Mouse (Mus musculus) liver, postnatal 0 days (tissue): ENCODE measurements at regions not wholly inside any gene's neighbourhood (a gene's known extent, or its start where the extent isn't known, plus 50 kb on each side); places are given as distances from the start of the nearest gene placed in this dataset.

Experiments
- ATAC-seq: fragments of 200-750 bp; cut with Nextera tagmentation; 2 replicates; pipeline ENCODE4 v1.8.0; 2017; ENCODE audit warnings: mild to moderate bottlenecking, moderate library complexity
- DNase-seq: peaks from one replicate; pipeline ENCODE4 v3.0.0-alpha.2; 2016
- H3K27ac ChIP-seq: fragments of 300-500 bp; sonication (generic); 2 replicates; pipeline ENCODE4 v1.5.1; 2014; ENCODE audit warnings: antibody characterized with exemption, moderate library complexity, mild to moderate bottlenecking, low read depth
- H3K27me3 ChIP-seq: fragments of 300-500 bp; sonication (generic); 2 replicates; pipeline ENCODE4 v1.6.1; 2014; ENCODE audit warnings: low read length, control low read depth, mixed read lengths; ENCODE audit not compliant: insufficient read depth
- H3K36me3 ChIP-seq: fragments of 300-500 bp; sonication (generic); replicated peaks from 2 replicates; pipeline ENCODE4 v1.6.1; 2014; ENCODE audit warnings: mild to moderate bottlenecking, control low read depth, low read length, moderate library complexity, mixed read lengths; ENCODE audit not compliant: insufficient read depth
- H3K4me1 ChIP-seq: fragments of 300-500 bp; sonication (generic); 2 replicates; pipeline ENCODE4 v1.6.1; 2014; ENCODE audit warnings: antibody characterized with exemption, mild to moderate bottlenecking, control low read depth; ENCODE audit not compliant: insufficient read depth
- H3K4me2 ChIP-seq: fragments of 300-500 bp; sonication (generic); 2 replicates; pipeline ENCODE4 v1.6.1; 2014; ENCODE audit warnings: low read depth, mild to moderate bottlenecking, low read length, moderate library complexity, mixed read lengths
- H3K4me3 ChIP-seq: fragments of 300-500 bp; sonication (generic); 2 replicates; pipeline ENCODE4 v1.5.1; 2014; ENCODE audit warnings: low read depth, low read length
- H3K9ac ChIP-seq: fragments of 300-500 bp; sonication (generic); replicated peaks from 2 replicates; pipeline ENCODE4 v1.6.1; 2014; ENCODE audit warnings: mild to moderate bottlenecking, moderate library complexity
- H3K9me3 ChIP-seq: fragments of 300-500 bp; sonication (generic); 2 replicates; pipeline ENCODE4 v1.6.1; 2016; ENCODE audit warnings: mild to moderate bottlenecking, control low read depth, low read length, mixed read lengths
- CTCF ChIP-seq: sonication (generic); IDR thresholded peaks from 2 replicates; pipeline ENCODE4 v1.5.1; 2016; ENCODE audit warnings: antibody characterized with exemption, low read depth
- EP300 ChIP-seq: IDR thresholded peaks from 2 replicates; pipeline ENCODE4 v1.6.1; 2016; ENCODE audit warnings: antibody characterized with exemption, low read depth, mild to moderate bottlenecking
- WGBS: fragments of 180-500 bp; shearing (Covaris S2); extraction: QIAGEN DNeasy Blood & Tissue Kit; methylation state at CpG from one replicate; pipeline ENCODE4 v1.1.7; 2014; ENCODE audit not compliant: insufficient replicate concordance; 5-methylcytosine and 5-hydroxymethylcytosine counted together

DNA sequence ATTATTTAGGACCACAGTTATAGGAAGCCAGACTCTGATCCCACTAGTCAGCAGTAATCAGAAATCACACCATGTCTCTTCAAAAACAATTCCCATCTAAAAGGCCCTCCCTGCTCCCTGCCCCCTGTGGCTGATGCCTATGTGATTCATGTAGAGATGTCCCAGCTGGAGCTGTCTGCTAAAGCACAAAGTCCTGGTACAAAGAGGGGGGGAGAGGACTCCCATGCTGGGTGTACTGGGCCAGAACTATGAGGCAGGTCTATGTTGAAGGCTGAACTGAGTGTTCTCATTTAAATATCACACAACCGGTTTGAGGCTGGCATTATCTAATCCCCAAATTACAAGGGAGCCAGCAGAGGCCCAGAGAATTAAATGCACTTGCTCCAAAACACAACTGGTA lies 88.2 kb downstream of the Chst1 start:
- Histone ChIP-seq H3K36me3 (no peaks in the 10 kb centered on the region), H3K4me2 (no peak overlapping the region), H3K27me3 (no peaks in the 10 kb centered on the region), H3K27ac (no peak overlapping the region), H3K4me3 (no peak overlapping the region), H3K9me3 (no peaks in the 10 kb centered on the region), H3K4me1 (no peaks in the 10 kb centered on the region), H3K9ac (no peak overlapping the region)
- DNase-seq (no peak), ATAC-seq (no peak)
- no peak for TF ChIP-seq EP300
- 68% methylated on average over 1 of the region's 1 CpGs for WGBS

DNA sequence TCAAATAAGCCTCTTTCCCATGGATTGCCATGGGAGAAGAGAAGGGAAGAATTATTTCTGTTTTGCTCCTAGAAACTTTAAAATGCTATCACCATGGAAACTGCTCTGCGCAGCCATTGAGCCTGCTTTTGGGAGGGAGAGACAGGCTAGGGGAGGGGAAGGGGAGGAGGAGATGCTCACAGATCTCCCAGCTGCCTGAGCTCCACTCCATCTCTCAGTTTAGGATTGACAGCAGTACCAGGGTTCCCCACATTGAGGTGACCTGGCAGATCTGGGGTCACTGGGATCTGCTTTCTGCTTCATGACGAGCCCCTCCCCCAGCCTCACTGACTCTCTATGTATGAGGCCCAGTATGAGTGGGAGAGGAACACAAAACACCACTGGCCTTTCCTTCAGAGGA lies 89.7 kb downstream of the Chst1 start:
- DNase-seq: no peak
- Histone ChIP-seq H3K4me3 (no peak overlapping the region), H3K9me3 (no peaks in the 10 kb centered on the region), H3K4me1 (no peaks in the 10 kb centered on the region), H3K36me3 (no peaks in the 10 kb centered on the region), H3K9ac (no peak overlapping the region), H3K27me3 (no peaks in the 10 kb centered on the region), H3K27ac (no peak overlapping the region), H3K4me2 (no peak overlapping the region)
- no peak for ATAC-seq
- TF ChIP-seq EP300: no peak
- TF ChIP-seq CTCF: no peak
- 57% methylated on average over 2 of the region's 2 CpGs for WGBS

DNA sequence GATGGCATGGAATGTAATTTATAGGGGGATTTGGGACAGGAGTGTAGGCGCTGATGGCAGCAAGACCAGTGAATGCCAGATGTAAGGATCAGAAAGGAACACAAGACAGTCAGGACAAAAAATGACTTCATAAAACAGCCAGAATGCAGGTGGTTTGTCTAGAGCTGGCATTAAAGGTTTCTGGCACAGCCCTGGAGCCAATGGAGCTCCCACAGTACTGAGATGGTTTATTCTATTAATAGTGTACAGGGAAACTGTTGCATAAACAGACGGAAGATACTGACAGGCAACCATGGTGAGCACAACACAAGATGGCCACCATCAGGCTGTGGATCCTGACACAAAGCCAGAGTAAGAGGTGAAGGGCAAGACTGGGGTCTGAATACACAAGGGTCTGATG lies 90.8 kb downstream of the Chst1 start:
- 73% methylated on average over 2 of the region's 2 CpGs for WGBS

DNA sequence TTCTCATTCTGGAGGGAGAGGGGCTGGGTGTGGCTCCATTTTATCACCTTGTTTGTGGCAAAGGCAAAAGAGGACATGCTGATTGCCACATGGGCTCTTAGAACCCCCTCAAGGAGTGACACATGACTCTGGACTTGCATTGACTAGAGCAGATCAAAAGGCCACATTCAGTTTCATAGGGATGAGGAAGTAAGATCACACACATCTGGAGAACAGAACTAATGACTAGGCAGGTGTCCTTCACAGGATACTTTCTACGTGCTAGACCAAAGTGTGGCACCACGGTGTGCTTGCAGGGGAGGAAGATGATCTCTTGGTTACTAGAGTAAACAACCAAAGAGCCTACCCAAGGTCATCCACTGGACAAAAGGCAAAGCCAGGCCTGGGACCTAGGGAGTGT lies 91.9 kb downstream of the Chst1 start:
- H3K4me3 ChIP-seq: no peak overlapping the region
- no peaks in the 10 kb centered on the region for H3K36me3 ChIP-seq
- no peak overlapping the region for H3K4me2 ChIP-seq
- ATAC-seq (no peak), DNase-seq (no peak)
- H3K4me1 ChIP-seq: no peaks in the 10 kb centered on the region
- no peak overlapping the region for H3K9ac ChIP-seq
- no peak overlapping the region for H3K27ac ChIP-seq
- WGBS: 52% methylated on average over 2 of the region's 2 CpGs
- no peaks in the 10 kb centered on the region for H3K27me3 ChIP-seq
- no peaks in the 10 kb centered on the region for H3K9me3 ChIP-seq
- no peak for TF ChIP-seq EP300
- no peak for TF ChIP-seq CTCF

More for the DNA sequence above, 90.8 kb downstream of the Chst1 start:
- no peaks in the 10 kb centered on the region for H3K36me3 ChIP-seq
- H3K27ac ChIP-seq: no peak overlapping the region
- H3K9me3 ChIP-seq: no peaks in the 10 kb centered on the region
- TF ChIP-seq EP300 (no peak), CTCF (no peak)
- no peak overlapping the region for H3K9ac ChIP-seq
- no peak for DNase-seq
- H3K4me3 ChIP-seq: no peak overlapping the region
- H3K27me3 ChIP-seq: no peaks in the 10 kb centered on the region
- no peak overlapping the region for H3K4me2 ChIP-seq
- H3K4me1 ChIP-seq: no peaks in the 10 kb centered on the region
- no peak for ATAC-seq

DNA sequence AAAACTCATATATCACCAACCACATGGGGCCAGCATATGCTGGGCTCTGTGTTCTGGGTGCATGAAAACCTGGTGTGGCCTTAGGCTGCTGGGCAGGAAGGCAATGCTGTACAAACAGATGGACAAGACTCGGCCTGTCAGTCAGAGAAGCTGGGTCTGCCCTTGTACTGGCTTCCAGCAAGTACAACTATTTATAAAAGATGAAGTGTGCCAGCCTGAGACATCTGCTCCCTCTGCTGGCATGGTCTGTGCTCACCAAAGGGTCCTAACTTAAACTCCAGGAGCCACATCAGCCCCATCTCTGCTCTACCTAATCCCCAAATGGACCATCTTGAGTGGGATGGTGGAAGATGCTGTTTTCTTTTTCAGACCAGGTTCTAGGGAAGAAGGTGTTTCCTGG lies 93.1 kb downstream of the Chst1 start:
- H3K36me3 ChIP-seq: no peaks in the 10 kb centered on the region
- H3K4me3 ChIP-seq: no peak overlapping the region
- no peak overlapping the region for H3K4me2 ChIP-seq
- no peak overlapping the region for H3K9ac ChIP-seq
- no peak overlapping the region for H3K27ac ChIP-seq
- 37% methylated on average over 1 of the region's 1 CpGs for WGBS
- DNase-seq (no peak), ATAC-seq (no peak)
- TF ChIP-seq CTCF: peak; percentile 18; the same call in 1 of the 2 replicates
- no peak for TF ChIP-seq EP300
- H3K27me3 ChIP-seq: no peaks in the 10 kb centered on the region
- H3K4me1 ChIP-seq: no peaks in the 10 kb centered on the region
- no peaks in the 10 kb centered on the region for H3K9me3 ChIP-seq

DNA sequence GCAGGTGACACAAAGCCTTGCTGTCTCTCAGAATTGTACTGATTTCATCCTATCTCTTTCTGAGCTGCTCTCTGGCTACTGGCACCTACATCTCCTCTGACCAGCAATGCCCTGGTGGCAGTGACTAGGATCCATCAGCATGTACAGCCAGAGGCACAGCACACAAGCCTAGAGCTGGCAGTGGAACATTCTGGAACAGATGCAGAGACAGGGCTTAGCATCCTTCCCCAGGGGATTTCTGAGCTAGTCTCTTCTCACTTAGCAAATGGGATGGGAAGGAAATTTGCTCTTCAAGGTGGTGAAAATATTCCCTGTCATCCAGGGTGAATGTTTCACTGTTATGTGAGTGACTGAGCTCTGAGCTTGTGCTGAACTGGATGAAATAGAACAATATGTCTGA lies 93.5 kb downstream of the Chst1 start:
- Histone ChIP-seq H3K4me2 (no peak overlapping the region), H3K4me3 (no peak overlapping the region), H3K27ac (no peak overlapping the region), H3K27me3 (no peaks in the 10 kb centered on the region), H3K9ac (no peak overlapping the region), H3K9me3 (no peaks in the 10 kb centered on the region), H3K36me3 (no peaks in the 10 kb centered on the region), H3K4me1 (no peaks in the 10 kb centered on the region)
- ATAC-seq: no peak
- no peak for TF ChIP-seq CTCF
- DNase-seq: no peak

DNA sequence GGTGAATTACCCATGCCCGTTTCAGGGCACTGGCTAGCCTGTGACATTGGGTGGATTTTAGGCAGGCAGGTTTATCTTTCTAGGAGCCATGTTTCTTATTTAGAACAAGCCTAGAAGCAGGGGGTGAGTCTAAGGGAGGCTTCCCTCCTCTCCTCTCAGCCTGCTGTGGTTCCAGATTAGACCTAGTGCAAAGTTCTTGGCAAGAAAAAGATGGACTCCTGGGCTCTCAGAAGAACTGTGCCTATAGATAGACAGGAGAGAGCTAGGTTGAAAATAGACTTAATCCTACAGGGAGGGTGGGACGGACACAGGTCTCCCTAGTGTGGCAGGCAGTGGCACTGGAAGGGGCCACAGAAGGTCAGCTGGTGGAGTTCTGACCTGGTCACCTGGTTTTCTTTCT lies 95.3 kb downstream of the Chst1 start:
- ATAC-seq (no peak), DNase-seq (no peak)
- H3K9me3 ChIP-seq: no peaks in the 10 kb centered on the region
- WGBS: 71% methylated on average over 2 of the region's 2 CpGs
- no peaks in the 10 kb centered on the region for H3K27me3 ChIP-seq
- H3K27ac ChIP-seq: no peak overlapping the region
- no peak overlapping the region for H3K4me3 ChIP-seq
- TF ChIP-seq EP300: no peak
- TF ChIP-seq CTCF: no peak
- no peak overlapping the region for H3K4me2 ChIP-seq
- no peaks in the 10 kb centered on the region for H3K36me3 ChIP-seq
- H3K4me1 ChIP-seq: no peaks in the 10 kb centered on the region
- no peak overlapping the region for H3K9ac ChIP-seq
